Mouse (Mus musculus): ENCODE data around the gene Tubb3. TPM values are rescaled to one million over a fixed set of nuclear protein-coding genes. Genes with fewer than 3 reads are reported as not detected.
"Not testable (repeated sequence)": the region's sequence is repeated elsewhere in the genome, so short reads cannot be mapped to it uniquely, and the experiment has no call there.

Tubb3 gene
- polyA plus RNA-seq, 1 experiment, result 1.4 TPM

DNA sequence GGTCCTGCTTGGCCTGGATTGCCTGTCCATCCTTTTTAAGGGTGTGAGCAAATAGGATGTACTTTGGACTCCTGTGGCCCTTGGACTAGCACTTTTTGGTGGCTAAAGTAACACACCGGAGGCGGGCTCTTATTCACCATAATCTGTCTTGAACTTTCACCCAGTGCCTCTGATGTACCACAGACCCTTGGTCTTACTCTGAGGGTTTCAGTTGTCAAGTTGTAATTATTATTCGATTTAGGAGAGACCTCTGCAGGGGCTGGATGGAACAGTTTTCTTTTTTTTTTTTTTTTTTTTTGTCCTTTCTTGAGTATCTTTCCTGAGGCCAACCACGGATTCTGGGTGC, 32.3 kb downstream of the Tubb3 start:
- TF ChIP-seq CTCF (IDR thresholded peaks at IDR 0.05; ENCODE audit: insufficient read depth, low read length) (no peak), POLR2A (IDR thresholded peaks at IDR 0.05; ENCODE audit: borderline replicate concordance, extremely low read depth, low read depth, low read length) (no peak)
- WGBS, result 14% methylated on average over 4 of the region's 4 CpGs
- H3K4me1 ChIP-seq (ENCODE audit: control insufficient read depth, insufficient read depth, low read length), result peaks cover 3% of the 10 kb centered on the region; the same call in 1 of the 2 replicates
- H3K4me3 ChIP-seq (replicated peaks; ENCODE audit: extremely low read depth, low read depth, low read length), result peak overlapping the region; percentile 74
- DNase-seq, result no peak

DNA sequence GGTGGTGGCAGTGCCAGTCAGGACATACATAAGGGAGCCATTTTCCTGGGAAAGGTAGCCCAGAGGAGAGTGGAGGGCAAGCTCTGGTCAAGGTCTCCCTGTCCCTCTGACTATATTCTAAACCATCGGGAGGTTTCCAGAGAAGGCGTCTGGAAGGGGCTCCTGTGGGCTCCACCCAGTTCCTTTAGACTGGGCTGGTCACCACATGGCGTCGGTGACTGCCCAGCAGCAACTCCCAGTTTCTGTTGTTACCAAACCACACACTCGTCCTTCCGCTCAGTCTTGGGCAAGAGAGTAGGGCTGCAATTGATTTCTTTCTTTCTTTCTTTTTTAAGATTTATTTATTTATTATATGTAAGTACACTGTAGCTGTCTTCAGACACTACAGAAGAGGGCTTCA, 32.9 kb downstream of the Tubb3 start:
- peaks cover 3% of the 10 kb centered on the region; the same call in 1 of the 2 replicates for H3K4me1 ChIP-seq (ENCODE audit: control insufficient read depth, insufficient read depth, low read length)
- DNase-seq, result no peak
- TF ChIP-seq CTCF (IDR thresholded peaks at IDR 0.05; ENCODE audit: insufficient read depth, low read length) (no peak), POLR2A (IDR thresholded peaks at IDR 0.05; ENCODE audit: borderline replicate concordance, extremely low read depth, low read depth, low read length) (no peak)
- whole genome bisulfite sequencing, result 75% methylated on average over 6 of the region's 6 CpGs
- H3K4me3 ChIP-seq (replicated peaks; ENCODE audit: extremely low read depth, low read depth, low read length), result no peak overlapping the region

DNA sequence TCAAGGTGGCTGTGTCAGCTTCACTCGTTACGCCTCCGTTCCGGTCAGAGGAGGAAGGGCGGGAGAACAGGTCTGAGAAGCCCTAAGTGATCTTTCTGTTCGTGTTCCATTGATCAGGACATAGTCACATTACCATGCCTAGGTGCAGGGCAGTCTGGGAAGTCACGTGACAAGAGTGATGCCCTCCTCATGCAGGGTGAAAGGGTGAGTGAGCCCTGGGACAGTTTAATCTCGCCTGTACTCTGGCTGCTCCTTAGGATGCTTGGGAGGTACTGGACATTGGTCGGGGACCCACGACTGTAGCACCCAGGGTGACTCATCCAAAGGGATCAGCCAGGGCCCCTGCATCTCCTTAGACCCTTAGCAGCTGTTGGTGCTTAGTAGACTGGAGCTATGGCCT, 34.8 kb downstream of the Tubb3 start:
- H3K4me3 ChIP-seq (replicated peaks; ENCODE audit: extremely low read depth, low read depth, low read length), result no peak overlapping the region
- DNase-seq, result no peak
- WGBS, result 79% methylated on average over 10 of the region's 10 CpGs
- peaks cover 3% of the 10 kb centered on the region; the same call in 1 of the 2 replicates for H3K4me1 ChIP-seq (ENCODE audit: control insufficient read depth, insufficient read depth, low read length)
- TF ChIP-seq CTCF (IDR thresholded peaks at IDR 0.05; ENCODE audit: insufficient read depth, low read length) (no peak), POLR2A (IDR thresholded peaks at IDR 0.05; ENCODE audit: borderline replicate concordance, extremely low read depth, low read depth, low read length) (no peak)

DNA sequence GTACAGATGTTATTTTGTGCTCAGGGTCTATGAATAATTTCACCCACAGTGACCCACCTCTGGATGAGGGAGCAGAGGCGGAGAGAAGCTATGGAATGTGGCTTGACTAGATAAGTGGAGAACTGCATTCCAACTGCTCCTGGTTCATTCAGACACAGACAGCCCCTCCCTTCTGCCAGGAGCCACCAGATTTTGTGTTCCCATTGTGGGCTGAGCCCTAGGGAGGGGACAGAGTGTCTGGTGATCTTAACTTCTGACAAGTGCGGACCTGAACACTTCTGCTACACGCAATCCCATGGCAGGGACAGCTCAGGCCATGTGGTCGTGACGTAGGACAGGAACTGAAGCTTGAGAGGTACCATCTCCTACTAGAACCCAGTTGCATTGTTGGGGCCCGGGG, 35.6 kb downstream of the Tubb3 start:
- TF ChIP-seq POLR2A (IDR thresholded peaks at IDR 0.05; ENCODE audit: borderline replicate concordance, extremely low read depth, low read depth, low read length), result no peak
- TF ChIP-seq CTCF (IDR thresholded peaks at IDR 0.05; ENCODE audit: insufficient read depth, low read length), result no peak

DNA sequence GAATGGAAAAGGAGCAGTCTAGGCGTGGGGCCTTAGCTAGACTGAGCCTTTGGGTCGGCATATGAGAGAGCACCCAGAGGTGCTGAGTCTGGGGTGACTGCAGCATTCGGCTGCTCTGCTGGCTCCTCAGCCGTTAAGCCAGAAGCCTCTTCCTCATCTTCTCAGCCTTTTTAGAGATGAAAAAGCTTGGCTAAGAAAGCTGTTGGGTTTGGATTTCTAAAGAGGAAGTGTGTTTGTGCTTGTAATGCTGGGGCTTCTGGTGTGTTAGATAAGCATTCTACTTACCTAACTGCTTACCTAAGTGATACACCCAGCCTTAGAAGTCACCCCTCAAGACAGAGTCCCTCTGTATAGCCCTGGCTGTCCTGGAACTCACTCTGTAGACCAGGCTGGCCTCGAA, 39.6 kb downstream of the Tubb3 start:
- TF ChIP-seq POLR2A (IDR thresholded peaks at IDR 0.05; ENCODE audit: borderline replicate concordance, extremely low read depth, low read depth, low read length) (no peak), CTCF (IDR thresholded peaks at IDR 0.05; ENCODE audit: insufficient read depth, low read length) (no peak)
- Histone ChIP-seq H3K4me1 (ENCODE audit: control insufficient read depth, insufficient read depth, low read length) (no peaks in the 10 kb centered on the region), H3K4me3 (replicated peaks; ENCODE audit: extremely low read depth, low read depth, low read length) (no peak overlapping the region)
- WGBS, result 88% methylated on average over 5 of the region's 5 CpGs
- DNase-seq, result no peak

More for the DNA sequence above, 35.6 kb downstream of the Tubb3 start:
- Histone ChIP-seq H3K4me3 (replicated peaks; ENCODE audit: extremely low read depth, low read depth, low read length) (no peak overlapping the region), H3K4me1 (ENCODE audit: control insufficient read depth, insufficient read depth, low read length) (peaks cover 3% of the 10 kb centered on the region; the same call in 1 of the 2 replicates)
- WGBS, result 76% methylated on average over 6 of the region's 6 CpGs
- no peak for DNase-seq

DNA sequence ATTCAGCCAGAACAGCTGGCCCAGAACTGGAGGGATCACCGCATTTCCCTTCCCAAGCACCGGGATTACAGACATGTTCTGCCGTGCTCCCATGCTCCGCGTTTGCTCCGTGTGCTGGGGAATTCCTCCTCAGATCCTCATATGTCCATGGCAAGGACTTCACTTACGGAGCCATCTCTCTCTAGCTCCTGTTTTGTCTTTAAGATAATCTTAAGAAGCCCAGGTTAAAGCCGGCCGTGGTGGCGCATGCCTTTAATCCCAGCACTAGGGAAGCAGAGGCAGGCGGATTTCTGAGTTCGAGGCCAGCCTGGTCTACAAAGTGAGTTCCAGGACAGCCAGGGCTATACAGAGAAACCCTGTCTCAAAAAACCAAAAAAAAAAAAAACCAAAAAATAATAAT, 40.5 kb downstream of the Tubb3 start:
- H3K4me1 ChIP-seq (ENCODE audit: control insufficient read depth, insufficient read depth, low read length); DNase-seq; H3K4me3 ChIP-seq (replicated peaks; ENCODE audit: extremely low read depth, low read depth, low read length): not testable (repeated sequence)
- WGBS, result 94% methylated on average over 12 of the region's 12 CpGs

DNA sequence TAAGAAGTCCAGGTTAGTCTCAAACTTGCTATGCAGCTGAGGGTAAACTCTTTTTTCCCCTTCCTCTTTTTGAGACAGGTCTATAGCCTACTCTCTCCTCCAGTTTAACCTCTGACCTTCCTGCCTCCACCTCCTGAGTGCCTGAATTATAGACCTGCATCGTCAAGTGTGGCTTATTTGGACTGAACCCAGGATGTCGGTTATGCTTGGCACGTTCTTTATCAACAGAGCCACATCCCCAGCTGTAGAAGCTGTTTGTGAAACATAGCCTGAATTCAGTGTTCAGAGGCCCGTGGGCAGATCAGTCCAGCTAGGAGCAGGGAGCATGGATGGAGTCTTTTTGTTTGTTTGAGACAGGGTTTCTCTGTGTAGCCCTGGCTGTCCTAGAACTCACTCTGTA, 40.9 kb downstream of the Tubb3 start:
- WGBS, result 54% methylated on average over 4 of the region's 4 CpGs
- DNase-seq, result no peak
- no peaks in the 10 kb centered on the region for H3K4me1 ChIP-seq (ENCODE audit: control insufficient read depth, insufficient read depth, low read length)
- TF ChIP-seq CTCF (IDR thresholded peaks at IDR 0.05; ENCODE audit: insufficient read depth, low read length) (no peak), POLR2A (IDR thresholded peaks at IDR 0.05; ENCODE audit: borderline replicate concordance, extremely low read depth, low read depth, low read length) (no peak)
- H3K4me3 ChIP-seq (replicated peaks; ENCODE audit: extremely low read depth, low read depth, low read length), result no peak overlapping the region

DNA sequence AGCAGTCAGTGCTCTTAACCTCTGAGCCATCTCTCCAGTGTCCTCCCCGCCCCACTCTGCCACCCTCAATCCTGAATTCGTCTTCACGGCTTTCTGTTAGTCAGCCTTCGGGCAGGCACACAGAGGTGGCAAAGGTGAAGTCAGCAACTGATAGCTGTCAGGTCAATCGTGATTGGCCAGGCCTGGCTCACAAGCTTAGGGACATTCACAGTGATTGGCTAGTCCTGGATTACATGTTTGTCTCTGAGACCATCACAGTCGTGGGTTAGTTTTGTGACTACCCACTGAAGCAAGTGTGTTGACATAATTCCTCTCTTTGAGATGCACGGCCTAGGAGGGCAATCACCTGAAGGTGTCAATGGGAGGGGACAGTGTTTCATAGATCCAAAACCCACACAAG, 42.1 kb downstream of the Tubb3 start:
- TF ChIP-seq POLR2A (IDR thresholded peaks at IDR 0.05; ENCODE audit: borderline replicate concordance, extremely low read depth, low read depth, low read length) (no peak), CTCF (IDR thresholded peaks at IDR 0.05; ENCODE audit: insufficient read depth, low read length) (no peak)
- DNase-seq, result no peak
- Histone ChIP-seq H3K4me3 (replicated peaks; ENCODE audit: extremely low read depth, low read depth, low read length) (no peak overlapping the region), H3K4me1 (ENCODE audit: control insufficient read depth, insufficient read depth, low read length) (no peaks in the 10 kb centered on the region)
- 76% methylated on average over 7 of the region's 7 CpGs for WGBS

DNA sequence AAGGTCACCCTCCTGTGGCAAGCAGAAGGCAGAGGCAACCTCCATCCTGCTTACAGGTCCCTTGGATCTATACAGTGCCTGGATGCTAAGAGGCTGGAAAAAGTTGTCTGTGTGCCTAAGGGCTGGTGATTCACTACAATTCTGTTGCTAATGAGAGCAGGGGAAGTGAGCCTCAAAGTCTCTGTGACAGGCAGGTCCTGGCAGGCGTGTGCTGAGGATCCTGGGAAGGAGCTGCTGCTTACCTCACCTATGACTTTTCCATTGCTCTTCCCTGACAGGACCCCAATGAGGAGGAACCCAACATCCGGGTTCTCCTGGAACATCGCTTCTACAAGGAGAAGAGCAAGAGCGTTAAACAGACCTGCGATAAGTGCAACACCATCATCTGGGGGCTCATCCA, 42.7 kb downstream of the Tubb3 start:
- no peak for DNase-seq
- H3K4me3 ChIP-seq (replicated peaks; ENCODE audit: extremely low read depth, low read depth, low read length), result no peak overlapping the region
- 87% methylated on average over 5 of the region's 5 CpGs for WGBS
- H3K4me1 ChIP-seq (ENCODE audit: control insufficient read depth, insufficient read depth, low read length), result no peaks in the 10 kb centered on the region
- no peak for TF ChIP-seq CTCF (IDR thresholded peaks at IDR 0.05; ENCODE audit: insufficient read depth, low read length)
- TF ChIP-seq POLR2A (IDR thresholded peaks at IDR 0.05; ENCODE audit: borderline replicate concordance, extremely low read depth, low read depth, low read length), result no peak

DNA sequence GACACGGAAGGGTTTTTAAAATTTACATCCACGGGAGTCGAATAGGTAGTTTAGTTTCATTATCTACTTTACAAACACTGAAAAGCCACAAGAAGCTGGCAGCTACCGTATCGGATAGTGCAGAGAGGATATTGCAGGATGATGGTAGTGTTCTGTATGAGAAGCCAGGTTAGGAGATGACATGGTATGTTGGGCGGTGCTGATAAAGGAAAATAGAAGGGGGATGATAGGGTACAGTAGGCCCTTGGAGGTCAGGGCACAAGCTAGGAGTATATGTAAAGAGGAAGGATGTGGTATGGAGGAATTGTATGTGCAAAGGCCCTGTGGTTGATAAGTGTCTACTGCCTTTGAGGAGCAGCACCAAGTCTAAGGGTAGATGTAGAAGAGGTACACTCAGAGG, 43.3 kb downstream of the Tubb3 start:
- 94% methylated on average over 6 of the region's 6 CpGs for WGBS
- TF ChIP-seq CTCF (IDR thresholded peaks at IDR 0.05; ENCODE audit: insufficient read depth, low read length), result no peak
- no peak for TF ChIP-seq POLR2A (IDR thresholded peaks at IDR 0.05; ENCODE audit: borderline replicate concordance, extremely low read depth, low read depth, low read length)
- Histone ChIP-seq H3K4me3 (replicated peaks; ENCODE audit: extremely low read depth, low read depth, low read length) (no peak overlapping the region), H3K4me1 (ENCODE audit: control insufficient read depth, insufficient read depth, low read length) (no peaks in the 10 kb centered on the region)
- no peak for DNase-seq

DNA sequence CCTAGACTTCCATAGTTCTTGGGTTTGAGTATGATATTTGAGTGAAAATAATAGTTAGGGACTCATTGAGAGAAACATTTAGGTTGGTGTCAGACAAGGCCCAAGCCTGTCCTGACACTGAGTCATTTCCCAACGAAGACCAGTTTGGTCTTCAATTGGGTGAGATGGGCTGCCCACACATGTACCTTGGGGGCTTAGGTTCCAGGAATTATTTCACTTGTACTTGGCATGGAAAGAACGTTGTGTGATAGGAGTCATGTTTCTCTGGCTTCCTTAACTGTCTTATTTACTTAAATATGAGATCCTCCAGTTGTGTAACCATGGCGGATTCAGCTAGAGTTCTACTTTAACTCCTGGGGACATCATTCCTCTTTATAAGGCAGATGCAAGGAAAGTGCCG, 52.4 kb downstream of the Tubb3 start:
- Histone ChIP-seq H3K4me3 (replicated peaks; ENCODE audit: extremely low read depth, low read depth, low read length) (no peak overlapping the region), H3K4me1 (ENCODE audit: control insufficient read depth, insufficient read depth, low read length) (no peaks in the 10 kb centered on the region)
- no peak for TF ChIP-seq CTCF (IDR thresholded peaks at IDR 0.05; ENCODE audit: insufficient read depth, low read length)
- no peak for TF ChIP-seq POLR2A (IDR thresholded peaks at IDR 0.05; ENCODE audit: borderline replicate concordance, extremely low read depth, low read depth, low read length)
- no peak for DNase-seq
- 88% methylated on average over 4 of the region's 4 CpGs for WGBS
